Mouse (Mus musculus): Measurements from ENCODE around the gene Il1rl1. TPM values are rescaled to one million over a fixed set of nuclear protein-coding genes. Genes with fewer than 3 reads are reported as not detected.

Gene Il1rl1
- total RNA-seq, 1 experiment, result not detected

DNA sequence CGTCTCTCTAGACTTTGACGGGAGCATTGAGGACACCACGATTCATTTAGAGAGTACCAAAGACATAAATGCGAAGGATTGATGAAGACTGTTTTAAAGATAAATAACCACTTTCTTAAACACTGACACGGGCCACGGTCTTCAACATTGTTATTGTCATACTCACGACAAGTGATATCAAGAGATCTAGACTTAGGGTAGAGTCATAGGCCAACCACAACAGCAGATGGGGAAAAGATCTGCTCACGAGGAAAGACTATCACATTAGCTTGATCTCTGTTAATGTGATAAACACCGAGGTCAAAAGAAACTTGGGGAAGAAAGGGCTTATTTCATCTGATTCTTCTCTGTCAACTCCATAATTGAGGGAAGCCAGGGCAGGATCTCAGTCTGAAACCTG lies 2.1 kb upstream of the Il1rl1 start:
- no peak overlapping the region for H3K9ac ChIP-seq (ENCODE audit: insufficient read depth, low read depth, low read length, poor library complexity, severe bottlenecking)
- in situ Hi-C loops (cut with MboI; ENCODE audit: low sequenced_read_pairs in 2 of 2, unreplicated experiment in 2 of 2), result no loop called here
- no peak overlapping the region for H3K4me3 ChIP-seq (ENCODE audit: insufficient read depth in 1 of 2, low read depth in 1 of 2, low read length in 2 of 2, poor library complexity in 1 of 2, severe bottlenecking in 1 of 2)
- DNase-seq (ENCODE audit: low read depth, low spot score), result no peak
- TF ChIP-seq ZNF384 (IDR thresholded peaks at IDR 0.05; ENCODE audit: low read depth, low read length) (no peak), HCFC1 (IDR thresholded peaks at IDR 0.05; ENCODE audit: borderline replicate concordance, insufficient read depth, low read length) (no peak), ZC3H11A (IDR thresholded peaks at IDR 0.05; ENCODE audit: borderline replicate concordance, low read depth, low read length) (no peak)
- H3K4me1 ChIP-seq (ENCODE audit: control insufficient read depth in 2 of 2, insufficient read depth in 2 of 2, low read length in 2 of 2, poor library complexity in 1 of 2), result no peaks in the 10 kb centered on the region
- H3K9me3 ChIP-seq (ENCODE audit: control insufficient read depth, insufficient read depth, low read depth, low read length), result no peaks in the 10 kb centered on the region
- no peaks in the 10 kb centered on the region for H3K36me3 ChIP-seq (ENCODE audit: control insufficient read depth, insufficient read depth, low read length, poor library complexity, severe bottlenecking)
- no peak overlapping the region for H3K27ac ChIP-seq (ENCODE audit: insufficient read depth, low read depth, low read length, poor library complexity, severe bottlenecking)

DNA sequence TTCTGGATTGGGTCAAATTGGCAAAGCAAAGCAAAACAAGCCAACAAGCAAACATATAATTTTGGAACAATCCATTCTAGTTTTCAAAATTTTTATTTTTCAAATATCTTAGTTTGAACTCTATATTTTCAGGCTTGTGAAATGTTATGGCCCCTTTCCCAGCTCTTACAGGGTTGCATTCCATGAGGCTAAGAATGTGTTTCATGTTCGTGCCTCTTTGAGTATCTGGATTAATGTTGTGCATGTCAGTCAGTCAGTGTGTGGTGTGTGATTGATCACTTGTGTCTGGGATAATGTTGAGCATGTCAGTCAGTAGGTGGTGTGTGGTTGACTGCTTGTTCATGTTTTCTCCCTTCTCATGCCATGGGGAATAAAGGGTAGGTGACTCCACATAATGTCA lies 1.5 kb upstream of the Il1rl1 start:
- in situ Hi-C loops (cut with MboI; ENCODE audit: low sequenced_read_pairs in 2 of 2, unreplicated experiment in 2 of 2), result no loop called here
- H3K4me1 ChIP-seq (ENCODE audit: control insufficient read depth in 2 of 2, insufficient read depth in 2 of 2, low read length in 2 of 2, poor library complexity in 1 of 2), result no peaks in the 10 kb centered on the region
- no peak for DNase-seq (ENCODE audit: low read depth, low spot score)
- no peak overlapping the region for H3K4me3 ChIP-seq (ENCODE audit: insufficient read depth in 1 of 2, low read depth in 1 of 2, low read length in 2 of 2, poor library complexity in 1 of 2, severe bottlenecking in 1 of 2)
- H3K36me3 ChIP-seq (ENCODE audit: control insufficient read depth, insufficient read depth, low read length, poor library complexity, severe bottlenecking), result no peaks in the 10 kb centered on the region
- no peak overlapping the region for H3K9ac ChIP-seq (ENCODE audit: insufficient read depth, low read depth, low read length, poor library complexity, severe bottlenecking)
- TF ChIP-seq ZC3H11A (IDR thresholded peaks at IDR 0.05; ENCODE audit: borderline replicate concordance, low read depth, low read length), result no peak
- TF ChIP-seq ZNF384 (IDR thresholded peaks at IDR 0.05; ENCODE audit: low read depth, low read length), result no peak
- TF ChIP-seq HCFC1 (IDR thresholded peaks at IDR 0.05; ENCODE audit: borderline replicate concordance, insufficient read depth, low read length), result no peak
- TF ChIP-seq MAFK (IDR thresholded peaks at IDR 0.05; ENCODE audit: insufficient read depth, low read depth, low read length), result no peak
- no peak for TF ChIP-seq CHD2 (IDR thresholded peaks at IDR 0.05; ENCODE audit: low read depth, low read length)
- H3K27ac ChIP-seq (ENCODE audit: insufficient read depth, low read depth, low read length, poor library complexity, severe bottlenecking), result no peak overlapping the region
- no peaks in the 10 kb centered on the region for H3K9me3 ChIP-seq (ENCODE audit: control insufficient read depth, insufficient read depth, low read depth, low read length)

DNA sequence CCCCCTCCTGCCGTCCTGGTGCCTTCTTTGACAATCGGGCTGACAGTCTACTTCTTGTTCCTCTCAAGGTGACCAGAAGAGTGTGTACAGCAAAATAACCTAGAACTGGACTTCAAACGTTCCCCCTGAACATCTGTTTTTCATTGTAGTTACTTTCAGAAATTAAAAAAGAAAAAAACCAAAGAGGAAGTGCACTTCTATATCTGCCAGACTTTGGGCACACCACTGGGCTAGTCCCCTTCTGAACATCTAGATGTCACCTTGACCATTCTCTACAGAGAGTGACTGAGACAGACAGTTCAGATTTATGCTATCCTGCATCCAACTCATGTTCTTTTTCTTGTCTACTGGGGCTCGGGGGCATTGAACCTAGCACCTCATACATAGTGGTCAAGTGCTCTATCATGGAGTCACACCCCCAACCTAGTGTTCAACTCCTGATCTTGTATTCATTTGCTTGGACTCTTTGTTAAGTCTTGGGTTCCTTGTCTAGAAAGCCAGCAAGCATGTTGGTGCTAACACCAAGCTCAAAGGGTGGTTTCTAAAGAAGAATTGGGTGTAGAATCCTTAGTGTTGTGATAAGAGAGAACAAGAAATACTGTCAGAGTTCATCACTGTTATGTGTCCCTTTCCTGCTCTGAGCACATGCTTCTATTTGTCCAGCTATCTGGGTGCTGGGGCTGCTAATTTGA lies 919 bp downstream of the Il1rl1 start:
- Histone ChIP-seq H3K9me3 (ENCODE audit: control insufficient read depth, insufficient read depth, low read depth, low read length) (no peaks in the 10 kb centered on the region), H3K36me3 (ENCODE audit: control insufficient read depth, insufficient read depth, low read length, poor library complexity, severe bottlenecking) (no peaks in the 10 kb centered on the region), H3K9ac (ENCODE audit: insufficient read depth, low read depth, low read length, poor library complexity, severe bottlenecking) (no peak overlapping the region), H3K4me3 (ENCODE audit: insufficient read depth in 1 of 2, low read depth in 1 of 2, low read length in 2 of 2, poor library complexity in 1 of 2, severe bottlenecking in 1 of 2) (no peak overlapping the region), H3K4me1 (ENCODE audit: control insufficient read depth in 2 of 2, insufficient read depth in 2 of 2, low read length in 2 of 2, poor library complexity in 1 of 2) (no peaks in the 10 kb centered on the region), H3K27ac (ENCODE audit: insufficient read depth, low read depth, low read length, poor library complexity, severe bottlenecking) (no peak overlapping the region)
- in situ Hi-C loops (cut with MboI; ENCODE audit: low sequenced_read_pairs in 2 of 2, unreplicated experiment in 2 of 2), result no loop called here
- no peak for DNase-seq (ENCODE audit: low read depth, low spot score)
- TF ChIP-seq ZC3H11A (IDR thresholded peaks at IDR 0.05; ENCODE audit: borderline replicate concordance, low read depth, low read length) (no peak), HCFC1 (IDR thresholded peaks at IDR 0.05; ENCODE audit: borderline replicate concordance, insufficient read depth, low read length) (no peak), ZNF384 (IDR thresholded peaks at IDR 0.05; ENCODE audit: low read depth, low read length) (no peak), CHD2 (IDR thresholded peaks at IDR 0.05; ENCODE audit: low read depth, low read length) (no peak), MAFK (IDR thresholded peaks at IDR 0.05; ENCODE audit: insufficient read depth, low read depth, low read length) (no peak)

DNA sequence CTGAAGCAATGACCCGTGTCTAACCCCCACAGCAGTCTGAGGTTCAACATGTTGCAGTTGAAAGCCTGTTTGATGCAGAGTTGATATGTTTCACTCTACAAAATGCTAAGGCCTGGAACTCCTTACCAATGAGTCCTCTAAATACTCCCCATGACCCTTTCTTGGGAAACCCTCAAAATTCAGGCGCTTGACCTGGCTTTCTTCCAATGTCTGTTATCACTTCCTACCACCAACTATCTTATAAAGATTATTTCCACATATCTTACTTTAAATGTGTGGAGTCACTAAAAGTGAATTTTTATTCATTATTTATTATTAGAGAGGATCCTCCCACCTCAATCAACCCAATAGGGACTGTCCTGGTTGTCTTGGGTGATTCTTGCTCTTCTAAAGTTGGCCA lies 2.8 kb downstream of the Il1rl1 start:
- no peaks in the 10 kb centered on the region for H3K4me1 ChIP-seq (ENCODE audit: control insufficient read depth in 2 of 2, insufficient read depth in 2 of 2, low read length in 2 of 2, poor library complexity in 1 of 2)
- in situ Hi-C loops (cut with MboI; ENCODE audit: low sequenced_read_pairs in 2 of 2, unreplicated experiment in 2 of 2), result no loop called here
- no peak for DNase-seq (ENCODE audit: low read depth, low spot score)
- no peak for TF ChIP-seq ZC3H11A (IDR thresholded peaks at IDR 0.05; ENCODE audit: borderline replicate concordance, low read depth, low read length)
- no peak for TF ChIP-seq MAFK (IDR thresholded peaks at IDR 0.05; ENCODE audit: insufficient read depth, low read depth, low read length)
- no peak for TF ChIP-seq HCFC1 (IDR thresholded peaks at IDR 0.05; ENCODE audit: borderline replicate concordance, insufficient read depth, low read length)
- TF ChIP-seq CHD2 (IDR thresholded peaks at IDR 0.05; ENCODE audit: low read depth, low read length), result no peak
- TF ChIP-seq ZNF384 (IDR thresholded peaks at IDR 0.05; ENCODE audit: low read depth, low read length), result no peak
- no peak overlapping the region for H3K27ac ChIP-seq (ENCODE audit: insufficient read depth, low read depth, low read length, poor library complexity, severe bottlenecking)
- H3K36me3 ChIP-seq (ENCODE audit: control insufficient read depth, insufficient read depth, low read length, poor library complexity, severe bottlenecking), result no peaks in the 10 kb centered on the region
- H3K9ac ChIP-seq (ENCODE audit: insufficient read depth, low read depth, low read length, poor library complexity, severe bottlenecking), result no peak overlapping the region
- no peaks in the 10 kb centered on the region for H3K9me3 ChIP-seq (ENCODE audit: control insufficient read depth, insufficient read depth, low read depth, low read length)
- no peak overlapping the region for H3K4me3 ChIP-seq (ENCODE audit: insufficient read depth in 1 of 2, low read depth in 1 of 2, low read length in 2 of 2, poor library complexity in 1 of 2, severe bottlenecking in 1 of 2)

DNA sequence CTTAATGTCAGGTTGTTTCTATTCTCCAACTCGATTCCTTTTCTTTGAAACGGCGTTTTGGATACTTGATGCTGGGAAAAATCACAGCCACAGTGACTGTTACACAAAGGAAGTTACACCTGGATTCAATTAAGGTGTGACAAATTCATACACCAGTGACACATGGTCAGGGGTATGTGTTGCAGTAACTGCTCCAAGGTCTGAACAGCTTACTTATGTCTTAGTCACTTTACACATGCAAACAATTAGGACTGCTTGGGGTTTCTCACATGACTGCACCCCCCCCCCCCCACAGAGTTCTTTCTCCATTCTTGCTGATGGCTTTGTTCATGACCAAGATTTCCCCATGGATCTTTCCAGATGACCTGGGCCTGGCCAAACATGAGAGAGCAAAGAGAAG lies 6.6 kb downstream of the Il1rl1 start:
- DNase-seq (ENCODE audit: low read depth, low spot score), result no peak
- in situ Hi-C loops (cut with MboI; ENCODE audit: low sequenced_read_pairs in 2 of 2, unreplicated experiment in 2 of 2), result no loop called here
- no peak overlapping the region for H3K27ac ChIP-seq (ENCODE audit: insufficient read depth, low read depth, low read length, poor library complexity, severe bottlenecking)
- no peaks in the 10 kb centered on the region for H3K9me3 ChIP-seq (ENCODE audit: control insufficient read depth, insufficient read depth, low read depth, low read length)
- no peaks in the 10 kb centered on the region for H3K4me1 ChIP-seq (ENCODE audit: control insufficient read depth in 2 of 2, insufficient read depth in 2 of 2, low read length in 2 of 2, poor library complexity in 1 of 2)
- H3K36me3 ChIP-seq (ENCODE audit: control insufficient read depth, insufficient read depth, low read length, poor library complexity, severe bottlenecking), result no peaks in the 10 kb centered on the region
- TF ChIP-seq ZNF384 (IDR thresholded peaks at IDR 0.05; ENCODE audit: low read depth, low read length) (no peak), CHD2 (IDR thresholded peaks at IDR 0.05; ENCODE audit: low read depth, low read length) (no peak), ZC3H11A (IDR thresholded peaks at IDR 0.05; ENCODE audit: borderline replicate concordance, low read depth, low read length) (no peak), HCFC1 (IDR thresholded peaks at IDR 0.05; ENCODE audit: borderline replicate concordance, insufficient read depth, low read length) (no peak), MAFK (IDR thresholded peaks at IDR 0.05; ENCODE audit: insufficient read depth, low read depth, low read length) (no peak)
- H3K9ac ChIP-seq (ENCODE audit: insufficient read depth, low read depth, low read length, poor library complexity, severe bottlenecking), result no peak overlapping the region
- H3K4me3 ChIP-seq (ENCODE audit: insufficient read depth in 1 of 2, low read depth in 1 of 2, low read length in 2 of 2, poor library complexity in 1 of 2, severe bottlenecking in 1 of 2), result no peak overlapping the region
